In the genomic region with DNA sequence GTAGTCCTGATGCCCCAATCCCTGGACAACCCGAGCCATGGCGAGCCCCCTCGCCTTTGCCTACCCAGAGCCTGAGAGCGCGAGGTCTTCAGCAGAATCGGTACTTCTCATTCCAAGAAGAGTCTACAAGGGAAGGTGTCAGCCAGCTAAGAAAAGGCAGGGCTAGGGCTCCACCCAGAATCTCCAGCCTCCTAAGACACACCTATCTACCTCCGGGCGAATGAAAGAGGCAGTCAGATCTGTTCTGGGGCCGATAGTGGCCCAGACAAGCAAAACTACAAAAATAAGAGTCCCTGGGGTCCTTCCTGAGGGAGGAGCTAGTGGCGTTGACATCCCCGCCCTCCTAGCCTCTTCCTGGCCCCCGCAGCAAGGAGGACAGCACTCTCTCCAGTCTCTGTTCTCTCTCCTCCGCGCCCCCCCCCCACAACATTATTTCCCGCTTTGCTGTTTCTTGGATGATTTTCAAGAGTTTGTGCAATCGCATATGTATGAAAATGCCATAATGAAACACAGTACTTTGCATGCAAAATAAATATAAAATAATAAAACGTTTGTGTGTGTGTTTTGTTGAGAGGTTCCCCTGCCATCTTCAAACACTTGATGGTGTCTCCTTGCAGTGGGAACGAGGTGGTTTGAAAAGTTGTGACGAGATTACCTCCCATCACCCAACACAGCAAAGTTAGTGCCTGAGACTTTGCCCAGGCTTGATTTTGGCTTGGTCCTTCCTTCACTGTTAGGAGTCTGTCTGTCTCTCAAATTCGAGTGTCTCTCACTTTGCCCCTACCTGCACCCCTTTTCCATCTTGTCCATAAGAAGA, we compare ENCODE assay signal across 8 mouse cellular contexts. TPM values are rescaled to one million over a fixed set of nuclear protein-coding genes. Genes with fewer than 3 reads are reported as not detected.
DNase-seq lines count a peak whose midpoint lies in the region; ATAC-seq lines count a peak whose summit lies in the region.

No protein-coding gene starts in this region.

- intact Hi-C loops in heart, postnatal 36 days (cut with DNase I), result loop anchor here (2.0 kb wide), 2 partner anchors 29 to 43 kb away; no protein-coding TSS in a partner anchor

- peaks cover 9% of the 10 kb centered on the region; the same call in 1 of the 2 replicates for H3K27me3 ChIP-seq in embryonic facial prominence, embryonic 12.5 days

- H3K27ac ChIP-seq in embryonic facial prominence, embryonic 12.5 days, result no peak overlapping the region

- peak overlapping the region; percentile 98 for H3K4me2 ChIP-seq in embryonic facial prominence, embryonic 12.5 days (replicated peaks)

- H3K4me1 ChIP-seq in embryonic facial prominence, embryonic 12.5 days, result peaks cover 30% of the 10 kb centered on the region

- peak; percentile 34 for DNase-seq in adrenal gland, postnatal 14 days
- DNase-seq in adrenal gland, postnatal 36 days, result no peak
- peak; percentile 39 to 58 for DNase-seq in heart, postnatal 36 days
- DNase-seq in liver, result peak; percentile 81
- peak; percentile 80 for DNase-seq in naive thymus-derived CD4-positive, alpha-beta T cell, adult 2 months (ENCODE audit: low read depth)
- DNase-seq in cerebellum, postnatal 25 days, result no peak
- DNase-seq in adrenal gland, postnatal 10 days, result no peak

- peak overlapping the region; percentile 75; the same call in 1 of the 2 replicates for H3K9ac ChIP-seq in embryonic facial prominence, embryonic 12.5 days

- 2% methylated on average over 20 of the region's 20 CpGs for WGBS in embryonic facial prominence, embryonic 12.5 days

- no peaks in the 10 kb centered on the region for H3K36me3 ChIP-seq in embryonic facial prominence, embryonic 12.5 days

- H3K4me3 ChIP-seq in embryonic facial prominence, embryonic 12.5 days, result peak overlapping the region; percentile 52

- no peaks in the 10 kb centered on the region for H3K9me3 ChIP-seq in embryonic facial prominence, embryonic 12.5 days

- ATAC-seq in embryonic facial prominence, embryonic 12.5 days (ENCODE audit: insufficient number of reproducible peaks, insufficient read depth, low FRiP score, low TSS enrichment), result 0 out of 2 replicates have a peak, but pooled peaks have one; percentile 42

RNA-seq across cellular contexts. Expression of a gene that starts 1.7 kb away (rescaled TPM):
- total RNA-seq in adrenal gland, postnatal 14 days (2021), result 14.3 and 16.6 TPM in 2 replicates
- total RNA-seq in adrenal gland, postnatal 36 days (2021), result 10 to 100 TPM in 1 of 2 experiments, 1 to 10 TPM in 1; 7.9 to 14.2 TPM
- polyA plus RNA-seq in embryonic facial prominence, embryonic 12.5 days (2016; fragmentation: Nextera tagmentation; extraction: Ambion mirVana), result 9.8 and 10.8 TPM in 2 replicates
- 10 to 100 TPM; 19.0 to 22.5 TPM for total RNA-seq in heart, postnatal 36 days (2021)
- total RNA-seq in adrenal gland, postnatal 10 days (2021), result 10 to 100 TPM; 15.1 to 16.5 TPM

Comparison
In these comparisons a context has a peak if more than half of its experiments do, and no peak if none do; other contexts are left out.
1. DNase-seq: peak in adrenal gland, postnatal 14 days (single experiment), heart, postnatal 36 days (2 of 2), liver (single experiment) and naive thymus-derived CD4-positive, alpha-beta T cell, adult 2 months (single experiment); none in adrenal gland, postnatal 36 days (0 of 2), cerebellum, postnatal 25 days (0 of 2) and adrenal gland, postnatal 10 days (single experiment).